Mouse (Mus musculus): ENCODE data around the gene Stt3b.

- TF ChIP-seq POLR2A (IDR thresholded peaks at IDR 0.05; ENCODE audit: borderline replicate concordance, low read depth, low read length): no peak
- no peak for TF ChIP-seq CTCF (IDR thresholded peaks at IDR 0.05; ENCODE audit: low read depth, low read length)
These were observed 13.5 kb downstream of the Stt3b start for GRCm38 (mm10) chr9:115296738-115297137.

Data from bone marrow macrophage, adult 2 months (primary cell).